Mouse (Mus musculus): ENCODE measurements around the gene Vmn2r4. TPM values are rescaled to one million over a fixed set of nuclear protein-coding genes. Genes with fewer than 3 reads are reported as not detected.
"Not testable (repeated sequence)": the region's sequence is repeated elsewhere in the genome, so short reads cannot be mapped to it uniquely, and the experiment has no call there.

Gene Vmn2r4
- polyA plus RNA-seq (2015; fragmentation: Nextera tagmentation; extraction: Ambion mirVana) = not detected in 2 replicates

- 65% methylated on average over 3 of the region's 3 CpGs for WGBS
- H3K4me3 ChIP-seq (ENCODE audit: low read depth, low read length); H3K27me3 ChIP-seq (replicated peaks; ENCODE audit: control insufficient read depth, insufficient read depth, low read length); H3K4me2 ChIP-seq (replicated peaks; ENCODE audit: low read depth); ATAC-seq; H3K27ac ChIP-seq (ENCODE audit: low read depth, low read length); H3K36me3 ChIP-seq (ENCODE audit: control insufficient read depth, insufficient read depth); H3K9ac ChIP-seq (ENCODE audit: low read depth, low read length); H3K9me3 ChIP-seq (ENCODE audit: control insufficient read depth); H3K4me1 ChIP-seq (replicated peaks; ENCODE audit: control insufficient read depth, insufficient read depth, low read length): not testable (repeated sequence)
Observed at GRCm38 (mm10) chr3:64415268-64415667, at the start of gene Vmn2r4. Vmn2r4 (minus strand) TSS chr3:64415368.

GRCm38 (mm10) chr3:64434261-64434660 is 19.1 kb upstream of the Vmn2r4 start:
- not testable (repeated sequence) for H3K27ac ChIP-seq (ENCODE audit: low read depth, low read length); ATAC-seq; H3K4me2 ChIP-seq (replicated peaks; ENCODE audit: low read depth); H3K9ac ChIP-seq (ENCODE audit: low read depth, low read length); H3K4me1 ChIP-seq (replicated peaks; ENCODE audit: control insufficient read depth, insufficient read depth, low read length); H3K4me3 ChIP-seq (ENCODE audit: low read depth, low read length); H3K36me3 ChIP-seq (ENCODE audit: control insufficient read depth, insufficient read depth); H3K27me3 ChIP-seq (replicated peaks; ENCODE audit: control insufficient read depth, insufficient read depth, low read length); H3K9me3 ChIP-seq (ENCODE audit: control insufficient read depth)
- 88% methylated on average over 7 of the region's 7 CpGs for WGBS

DNA sequence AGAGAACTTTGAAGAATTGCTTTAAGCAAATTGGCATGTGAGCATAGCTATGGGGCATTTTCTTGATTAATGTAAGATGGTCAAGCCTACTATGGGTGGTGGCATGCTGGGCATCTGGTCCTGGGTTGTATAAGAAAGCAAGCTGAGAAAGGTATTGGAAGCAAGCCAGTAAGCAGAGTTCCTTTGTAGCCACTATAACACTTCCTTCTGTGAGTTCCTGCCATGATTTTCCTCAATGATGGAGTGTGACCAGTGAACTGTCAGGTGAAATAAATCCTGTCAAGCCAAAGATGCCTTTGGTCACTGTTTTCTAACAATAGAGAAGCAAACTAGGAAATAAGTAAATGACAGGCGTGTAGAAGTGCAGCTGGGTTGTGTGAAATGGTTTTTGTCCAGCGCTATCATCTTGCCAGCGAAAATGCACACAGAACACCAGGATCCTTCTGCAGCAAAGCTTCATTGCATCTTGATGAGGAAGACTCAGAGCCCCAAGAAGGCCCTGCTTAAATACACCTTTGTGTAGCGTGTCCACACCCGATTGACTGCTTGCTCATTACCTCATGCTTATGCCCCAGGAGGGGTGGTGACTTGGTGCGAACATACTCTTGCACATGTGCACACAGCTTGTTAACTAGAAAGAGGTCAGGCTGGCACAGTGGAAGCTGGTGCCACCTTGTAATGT is 13.1 kb upstream of the Vmn2r4 start:
- H3K27ac ChIP-seq (ENCODE audit: low read depth, low read length); H3K36me3 ChIP-seq (ENCODE audit: control insufficient read depth, insufficient read depth); H3K4me1 ChIP-seq (replicated peaks; ENCODE audit: control insufficient read depth, insufficient read depth, low read length); ATAC-seq; H3K9me3 ChIP-seq (ENCODE audit: control insufficient read depth); H3K4me3 ChIP-seq (ENCODE audit: low read depth, low read length); H3K9ac ChIP-seq (ENCODE audit: low read depth, low read length); H3K27me3 ChIP-seq (replicated peaks; ENCODE audit: control insufficient read depth, insufficient read depth, low read length); H3K4me2 ChIP-seq (replicated peaks; ENCODE audit: low read depth): not testable (repeated sequence)
- WGBS = 85% methylated on average over 6 of the region's 6 CpGs

DNA sequence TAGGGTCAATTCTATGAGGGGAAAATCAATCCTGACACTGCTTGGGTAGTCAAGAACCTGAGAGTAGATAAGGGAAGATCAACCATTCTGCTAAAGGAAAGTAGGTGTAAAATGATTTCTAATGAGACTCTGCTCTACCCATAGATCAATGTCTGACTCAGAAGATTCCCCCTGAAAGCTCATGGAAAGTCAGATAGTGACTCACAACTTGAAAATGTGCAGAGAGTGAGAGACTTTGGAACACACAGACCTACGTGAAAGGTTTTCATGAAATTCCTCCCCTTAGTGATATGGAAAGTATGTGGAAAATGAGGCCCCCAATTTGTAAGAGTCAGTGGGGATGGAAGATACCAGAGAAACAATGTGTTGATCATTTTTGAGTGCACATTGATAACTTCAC is 7.0 kb upstream of the Vmn2r4 start:
- WGBS = 68% methylated on average over 1 of the region's 1 CpGs
- not testable (repeated sequence) for H3K9me3 ChIP-seq (ENCODE audit: control insufficient read depth); H3K36me3 ChIP-seq (ENCODE audit: control insufficient read depth, insufficient read depth); H3K27ac ChIP-seq (ENCODE audit: low read depth, low read length); H3K4me2 ChIP-seq (replicated peaks; ENCODE audit: low read depth); H3K9ac ChIP-seq (ENCODE audit: low read depth, low read length); H3K4me1 ChIP-seq (replicated peaks; ENCODE audit: control insufficient read depth, insufficient read depth, low read length); H3K27me3 ChIP-seq (replicated peaks; ENCODE audit: control insufficient read depth, insufficient read depth, low read length); ATAC-seq; H3K4me3 ChIP-seq (ENCODE audit: low read depth, low read length)

GRCm38 (mm10) chr3:64417477-64417876 is 2.3 kb upstream of the Vmn2r4 start:
- H3K9ac ChIP-seq (ENCODE audit: low read depth, low read length); H3K9me3 ChIP-seq (ENCODE audit: control insufficient read depth); H3K4me2 ChIP-seq (replicated peaks; ENCODE audit: low read depth); ATAC-seq; H3K4me1 ChIP-seq (replicated peaks; ENCODE audit: control insufficient read depth, insufficient read depth, low read length); H3K36me3 ChIP-seq (ENCODE audit: control insufficient read depth, insufficient read depth); H3K27me3 ChIP-seq (replicated peaks; ENCODE audit: control insufficient read depth, insufficient read depth, low read length); H3K27ac ChIP-seq (ENCODE audit: low read depth, low read length); H3K4me3 ChIP-seq (ENCODE audit: low read depth, low read length): not testable (repeated sequence)
- 70% methylated on average over 1 of the region's 1 CpGs for WGBS

DNA sequence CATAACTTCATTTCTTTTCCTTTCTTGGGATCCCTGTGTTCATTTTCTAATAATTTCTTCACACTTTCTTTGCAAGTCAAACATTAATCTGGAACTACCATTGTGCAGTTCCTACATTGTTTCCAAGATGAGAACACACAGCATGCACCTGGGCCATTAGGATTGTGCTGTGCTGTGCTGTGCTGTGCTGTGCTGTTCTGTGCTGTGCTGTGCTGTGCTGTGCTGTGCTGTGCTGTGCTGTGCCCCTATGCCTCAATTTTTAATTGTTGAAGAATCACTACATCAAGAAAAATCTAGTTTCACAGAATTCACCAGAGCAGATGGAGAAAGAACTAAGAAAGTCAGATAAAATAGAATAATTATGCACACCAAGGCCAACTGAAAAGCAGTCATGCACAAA is 915 bp downstream of the Vmn2r4 start:
- H3K27me3 ChIP-seq (replicated peaks; ENCODE audit: control insufficient read depth, insufficient read depth, low read length); H3K36me3 ChIP-seq (ENCODE audit: control insufficient read depth, insufficient read depth); H3K4me3 ChIP-seq (ENCODE audit: low read depth, low read length); H3K4me2 ChIP-seq (replicated peaks; ENCODE audit: low read depth); H3K4me1 ChIP-seq (replicated peaks; ENCODE audit: control insufficient read depth, insufficient read depth, low read length); ATAC-seq; H3K9ac ChIP-seq (ENCODE audit: low read depth, low read length); H3K27ac ChIP-seq (ENCODE audit: low read depth, low read length); H3K9me3 ChIP-seq (ENCODE audit: control insufficient read depth): not testable (repeated sequence)
